Mouse (Mus musculus): ENCODE results near the gene Ndufaf8.

DNA sequence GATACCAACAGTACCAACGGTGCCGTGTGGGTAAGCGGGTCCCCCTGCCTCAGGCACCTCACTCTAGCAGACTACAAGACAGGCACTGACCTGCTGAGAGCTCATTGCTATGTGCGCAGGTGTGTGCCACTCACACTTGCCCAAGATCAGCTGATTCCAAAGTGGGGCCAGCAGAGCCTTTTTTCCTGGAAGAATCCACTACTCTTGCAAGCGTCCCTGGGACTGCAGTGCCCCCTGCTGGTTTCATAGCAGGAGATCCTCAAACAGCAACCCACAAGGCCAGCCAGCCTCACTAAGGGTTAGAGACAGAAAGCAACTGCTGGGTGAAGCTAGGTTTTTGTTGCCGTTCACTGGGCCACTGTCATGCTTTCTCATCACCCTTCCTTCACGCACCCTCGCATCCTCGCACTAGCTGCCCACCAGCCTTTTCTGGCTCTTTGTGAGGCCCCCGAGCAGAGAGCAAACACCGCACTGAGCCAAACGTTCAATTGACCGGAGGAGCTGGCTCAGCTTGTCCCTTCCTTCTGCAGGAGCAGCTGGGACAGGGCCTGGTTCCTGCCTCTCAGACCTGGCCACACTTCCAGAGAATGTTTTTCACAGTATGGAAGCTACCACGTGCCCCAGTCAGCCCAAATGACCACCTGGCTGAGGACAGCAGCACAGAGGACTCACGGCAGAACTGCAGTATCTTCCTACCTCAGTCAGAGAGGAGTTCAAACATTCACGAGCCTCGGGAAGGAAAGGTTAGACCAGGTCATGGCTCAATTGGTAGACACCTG, 22.1 kb downstream of the Ndufaf8 start:
- TF ChIP-seq CTCF (IDR thresholded peaks at IDR 0.05; ENCODE audit: control insufficient read depth, insufficient read depth, insufficient replicate concordance, low read depth, low read length) (peak; percentile 43; the same call in 1 of the 2 replicates), POLR2A (IDR thresholded peaks at IDR 0.05; ENCODE audit: control insufficient read depth, low read depth, low read length) (no peak)

All from testis, adult 2 months (tissue).